14 mouse cellular contexts compared by ENCODE assay signal in the genomic region with DNA sequence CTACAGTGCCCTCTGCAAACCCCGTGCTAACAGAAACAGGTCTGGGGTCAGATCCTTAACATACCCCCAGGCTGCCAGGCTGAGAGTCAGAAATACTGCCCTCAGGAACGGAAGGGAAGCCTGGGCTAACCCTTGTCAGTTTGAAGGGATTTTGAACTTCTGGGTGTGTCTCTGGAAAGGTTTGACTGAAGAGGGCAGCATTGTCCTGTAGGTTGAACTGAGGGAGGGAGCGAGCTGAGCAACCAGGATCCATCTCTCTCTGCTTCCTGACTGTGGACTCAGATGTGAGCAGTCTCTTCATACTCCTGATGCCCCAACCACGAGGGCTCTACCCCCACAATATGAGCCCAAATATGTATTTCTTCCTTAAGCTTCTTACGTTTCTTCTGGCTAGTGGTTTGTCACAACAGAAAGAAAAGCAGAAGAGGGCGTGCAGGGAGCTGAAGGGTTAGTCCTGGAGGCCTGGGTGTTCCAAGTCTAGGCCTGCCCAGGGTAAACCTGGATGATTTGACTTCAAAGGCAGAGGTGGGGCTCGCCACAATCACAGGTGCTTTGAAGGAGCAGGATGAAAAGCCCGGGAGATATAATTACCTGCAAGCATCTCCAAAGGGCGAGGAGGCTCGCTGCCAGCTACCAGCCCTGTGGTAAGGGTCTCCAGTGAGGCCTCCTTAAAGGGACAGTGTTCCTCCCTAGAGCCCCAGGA. TPM values are rescaled to one million over a fixed set of nuclear protein-coding genes. Genes with fewer than 3 reads are reported as not detected.
A peak's percentile ranks its signal among the peaks of the same experiment; 100 is the strongest.
DNase-seq lines count a peak whose midpoint lies in the region; ATAC-seq and TF ChIP-seq lines count a peak whose summit lies in the region.
"Had no signal": no experiment of that assay in that cellular context is flagged by ENCODE, and none has a peak within 500 bp of the region (broad histone marks: within the 10 kb centered on the region; RNA-seq: fewer than 3 reads in every experiment).

No protein-coding gene starts in this region.

- no peaks in the 10 kb centered on the region for H3K27me3 ChIP-seq in liver, postnatal 0 days (ENCODE audit: insufficient read depth, low read length)
- H3K27me3 ChIP-seq: limb, embryonic 13.5 days had no signal

- H3K27ac ChIP-seq in liver, postnatal 0 days (ENCODE audit: low read depth): no peak overlapping the region
- H3K27ac ChIP-seq: limb, embryonic 13.5 days had no signal

- H3K36me3 ChIP-seq in liver, postnatal 0 days (replicated peaks; ENCODE audit: insufficient read depth, low read length): no peaks in the 10 kb centered on the region

- no peaks in the 10 kb centered on the region for H3K9me3 ChIP-seq in liver, postnatal 0 days (ENCODE audit: low read length)
- H3K9me3 ChIP-seq: limb, embryonic 13.5 days had no signal

- peak; percentile 8 to 51 for DNase-seq in adrenal gland, adult (ENCODE audit: inconsistent age in 2 of 2, low spot score in 1 of 2)
- DNase-seq in adrenal gland, adult 8-10 months: no peak
- no peak for DNase-seq in liver, postnatal 0 days
- DNase-seq in liver (no peak), R1 (ENCODE audit: low read depth, low spot score) (peak; percentile 65), MN1 (ENCODE audit: low spot score) (no peak)
- DNase-seq in naive thymus-derived CD4-positive, alpha-beta T cell, adult 2 months (ENCODE audit: low read depth): peak; percentile 35
- no peak for DNase-seq in frontal cortex, postnatal 10 days (ENCODE audit: low spot score in 2 of 2)
- DNase-seq: adrenal gland, postnatal 25 days; cerebellum, adult 18-20 months; heart, adult 11 months; right cerebral cortex, postnatal 4 days had no signal

- no peak overlapping the region for H3K4me3 ChIP-seq in liver, postnatal 0 days (ENCODE audit: low read depth, low read length)
- H3K4me3 ChIP-seq: limb, embryonic 13.5 days had no signal

- peaks cover 17% of the 10 kb centered on the region for H3K4me1 ChIP-seq in liver, postnatal 0 days (ENCODE audit: insufficient read depth)

- ATAC-seq in liver, postnatal 0 days: no peak
- ATAC-seq: intestine, embryonic 16.5 days had no signal

- no peak overlapping the region for H3K9ac ChIP-seq in liver, postnatal 0 days (replicated peaks)
- H3K9ac ChIP-seq: limb, embryonic 13.5 days had no signal

- WGBS in liver, postnatal 0 days (ENCODE audit: insufficient replicate concordance): 70% methylated on average over 10 of the region's 10 CpGs

- TF ChIP-seq EP300 in liver, postnatal 0 days (IDR thresholded peaks at IDR 0.05; ENCODE audit: low read depth): no peak

- no peak overlapping the region for H3K4me2 ChIP-seq in liver, postnatal 0 days (ENCODE audit: low read depth, low read length)
- H3K4me2 ChIP-seq: limb, embryonic 13.5 days had no signal

- peak; percentile 65 for TF ChIP-seq CTCF in liver, postnatal 0 days (IDR thresholded peaks at IDR 0.05; ENCODE audit: low read depth)

RNA-seq across cellular contexts. Expression of a gene that starts 8.1 kb away (rescaled TPM):
- 10 to 100 TPM; 39.1 to 76.8 (median 65.3) TPM for total RNA-seq in adrenal gland, adult 8-10 months (2022)
- 6.6 and 8.4 TPM in 2 replicates for polyA plus RNA-seq in liver, postnatal 0 days (2015; fragmentation: Nextera tagmentation; extraction: Ambion mirVana)

RNA-seq across cellular contexts. Expression of a gene that starts 43.9 kb away (rescaled TPM):
- total RNA-seq in adrenal gland, adult 8-10 months (2022): 100 to 1,000 TPM in 2 of 4 experiments, 10 to 100 TPM in 2; 80.4 to 126 (median 97.1) TPM
- polyA plus RNA-seq in liver, postnatal 0 days (2015; fragmentation: Nextera tagmentation; extraction: Ambion mirVana): 7.5 and 8.9 TPM in 2 replicates

Comparison
In these comparisons a context has a peak if more than half of its experiments do, and no peak if none do; other contexts are left out.
1. DNase-seq: peak in adrenal gland, adult (2 of 2), R1 (single experiment) and naive thymus-derived CD4-positive, alpha-beta T cell, adult 2 months (single experiment); none in adrenal gland, adult 8-10 months (single experiment), liver, postnatal 0 days (single experiment), liver (single experiment), MN1 (single experiment) and frontal cortex, postnatal 10 days (0 of 2).